Mouse (Mus musculus): ENCODE measurements around the gene Proca1.

The Proca1 gene

DNA sequence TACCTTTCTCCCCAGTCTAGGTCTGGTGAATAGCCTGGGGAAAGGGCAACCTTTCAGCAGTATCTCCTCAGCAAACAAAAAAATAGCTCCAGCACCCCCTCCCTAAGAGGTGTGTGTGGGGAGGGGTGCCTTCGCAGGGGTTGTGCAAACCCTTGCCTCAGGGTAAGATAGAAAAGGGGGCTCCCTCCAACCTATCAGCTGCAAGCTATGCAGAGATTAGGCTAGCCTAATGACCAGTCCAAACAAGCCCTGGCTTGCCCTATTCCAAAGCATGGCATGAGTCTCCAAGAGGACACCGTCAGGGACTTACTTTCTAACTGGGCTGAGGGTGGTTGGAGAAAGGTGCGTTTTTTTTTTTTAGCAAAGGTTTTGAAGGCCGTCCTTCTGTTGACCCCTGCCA, 27.0 kb upstream of the Proca1 start:
- no peak for DNase-seq (ENCODE audit: inconsistent ontology term)

DNA sequence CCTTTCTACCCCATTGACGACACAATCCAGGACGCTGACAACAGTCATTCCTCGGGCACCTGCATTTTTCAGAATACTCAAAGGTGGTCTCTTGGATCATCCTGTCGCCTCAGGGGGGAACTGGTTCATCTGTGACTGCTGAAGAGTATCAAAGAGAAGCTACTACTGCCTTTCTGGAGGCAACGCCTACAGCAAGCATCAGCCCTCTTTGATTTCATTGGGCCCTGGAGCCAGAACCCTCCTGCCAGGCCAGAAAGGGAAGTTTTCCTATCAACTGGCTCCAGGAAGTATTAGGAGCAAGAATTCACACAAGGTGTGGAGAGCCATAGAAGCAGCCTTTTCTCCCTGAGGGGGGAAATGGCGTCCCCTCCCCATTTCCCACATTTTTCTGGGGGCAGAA, 26.6 kb upstream of the Proca1 start:
- no peak for DNase-seq (ENCODE audit: inconsistent ontology term)

- no peak for DNase-seq (ENCODE audit: inconsistent ontology term)
These were observed 25.8 kb upstream of the Proca1 start for GRCm38 (mm10) chr11:78167257-78167959.

- no peak for DNase-seq (ENCODE audit: inconsistent ontology term)
These were observed 24.4 kb upstream of the Proca1 start for GRCm38 (mm10) chr11:78168541-78169468.

GRCm38 (mm10) chr11:78170306-78170705, 22.9 kb upstream of the Proca1 start:
- no peak for DNase-seq (ENCODE audit: inconsistent ontology term)

GRCm38 (mm10) chr11:78171328-78171727, 21.9 kb upstream of the Proca1 start:
- DNase-seq (ENCODE audit: inconsistent ontology term) = no peak

GRCm38 (mm10) chr11:78172034-78172747, 21.0 kb upstream of the Proca1 start:
- DNase-seq (ENCODE audit: inconsistent ontology term) = peak; percentile 20

GRCm38 (mm10) chr11:78172748-78173383, 20.3 kb upstream of the Proca1 start:
- DNase-seq (ENCODE audit: inconsistent ontology term) = no peak

DNA sequence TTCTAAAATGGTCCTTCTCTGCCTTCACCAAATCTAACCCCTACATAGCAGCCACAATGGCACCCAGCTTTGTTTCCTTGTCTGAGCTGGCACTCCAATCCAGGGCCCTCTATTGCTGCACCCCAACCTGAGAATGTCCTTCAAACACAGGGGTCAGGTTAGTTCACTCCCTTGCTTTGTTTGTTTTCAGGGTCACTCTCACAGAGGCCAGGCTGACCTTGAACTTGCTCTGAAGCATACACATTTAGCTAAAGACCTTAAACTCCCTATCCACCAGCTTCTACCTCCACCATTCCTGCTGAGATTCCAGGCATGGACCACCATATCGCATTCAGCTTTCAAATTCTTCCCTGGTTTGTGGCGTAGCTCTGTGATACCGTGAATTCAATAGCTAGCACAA, 18.7 kb upstream of the Proca1 start:
- DNase-seq (ENCODE audit: inconsistent ontology term) = no peak

DNA sequence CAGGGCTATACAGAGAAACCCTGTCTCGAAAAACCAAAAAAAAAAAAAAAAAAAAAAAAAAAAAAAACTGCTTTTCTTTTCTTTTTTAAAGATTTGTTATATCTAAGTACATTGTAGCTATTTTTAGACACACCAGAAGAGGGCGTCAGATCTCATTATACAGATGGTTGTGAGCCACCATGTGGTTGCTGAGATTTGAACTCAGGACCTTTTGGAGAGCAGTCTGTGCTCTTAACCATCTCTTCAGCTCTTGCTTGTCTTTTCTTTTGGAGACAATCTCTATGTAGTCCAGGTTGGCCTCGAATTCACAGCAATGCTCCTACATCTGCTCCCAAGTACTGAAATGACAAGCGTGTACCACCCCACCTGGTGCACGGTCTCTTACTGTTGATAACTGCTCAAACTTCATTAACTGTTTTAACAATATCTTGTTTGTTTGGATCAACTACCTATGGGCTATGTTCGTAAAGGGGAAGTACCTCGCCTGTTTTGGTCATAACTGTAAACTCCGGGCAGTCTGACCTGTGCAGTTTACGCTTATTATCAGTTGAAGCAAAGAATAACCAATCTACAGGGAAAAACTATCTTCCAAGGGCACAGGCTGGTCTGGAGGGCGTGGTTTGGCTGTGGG, 17.3 kb upstream of the Proca1 start:
- no peak for DNase-seq (ENCODE audit: inconsistent ontology term)

- DNase-seq (ENCODE audit: inconsistent ontology term) = peak; percentile 96
These were observed 16.8 kb upstream of the Proca1 start, which contains the start of the genes Nek8 and Tlcd1 for GRCm38 (mm10) chr11:78176402-78176862. Gene Nek8, minus strand, starts transcription at chr11:78176675. Gene Tlcd1, plus strand, starts transcription at chr11:78176711.

DNA sequence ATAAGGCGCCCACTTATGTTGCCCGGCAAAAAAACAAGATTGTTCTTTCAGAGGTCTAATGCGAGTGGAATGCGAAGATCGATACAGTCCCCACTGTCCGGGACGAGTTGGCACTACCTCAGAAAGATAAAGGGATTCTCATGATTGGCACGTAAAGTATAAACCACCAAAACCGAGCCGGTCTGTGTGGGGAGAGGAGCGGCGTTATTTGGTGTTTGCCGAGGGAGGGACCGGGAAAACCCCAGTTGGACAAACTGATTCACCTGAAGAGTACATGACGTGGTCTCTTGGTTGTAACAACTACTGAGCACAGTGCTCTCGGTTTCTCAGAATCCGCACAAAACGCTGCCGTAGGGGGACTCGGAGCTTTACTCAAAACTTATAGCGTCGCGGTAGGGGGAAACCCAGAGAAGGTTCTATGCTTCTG, 16.3 kb upstream of the Proca1 start:
- no peak for DNase-seq (ENCODE audit: inconsistent ontology term)

DNA sequence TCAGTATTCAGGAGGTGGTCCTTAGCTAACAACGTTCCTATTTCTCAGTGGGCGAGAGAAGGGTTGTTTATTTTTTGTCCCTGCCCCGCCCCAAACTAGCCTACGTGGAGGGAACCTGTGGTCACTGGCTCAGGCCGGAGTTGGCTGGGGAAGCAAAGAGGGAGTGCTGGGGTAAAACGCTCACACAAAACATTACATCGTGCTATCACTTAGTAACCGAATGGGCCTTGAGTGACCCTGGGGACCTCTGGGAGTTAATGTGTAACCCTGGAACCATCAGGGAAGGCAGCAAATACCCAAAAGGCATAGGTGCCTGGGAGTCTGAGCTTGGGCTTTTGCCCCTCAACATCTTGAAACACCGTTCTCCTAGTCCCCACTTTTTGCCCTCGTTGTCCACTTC, 15.8 kb upstream of the Proca1 start:
- peak; percentile 70 for DNase-seq (ENCODE audit: inconsistent ontology term)

- peak; percentile 97 for DNase-seq (ENCODE audit: inconsistent ontology term)
These were observed 15.0 kb upstream of the Proca1 start for GRCm38 (mm10) chr11:78177903-78178858.

DNA sequence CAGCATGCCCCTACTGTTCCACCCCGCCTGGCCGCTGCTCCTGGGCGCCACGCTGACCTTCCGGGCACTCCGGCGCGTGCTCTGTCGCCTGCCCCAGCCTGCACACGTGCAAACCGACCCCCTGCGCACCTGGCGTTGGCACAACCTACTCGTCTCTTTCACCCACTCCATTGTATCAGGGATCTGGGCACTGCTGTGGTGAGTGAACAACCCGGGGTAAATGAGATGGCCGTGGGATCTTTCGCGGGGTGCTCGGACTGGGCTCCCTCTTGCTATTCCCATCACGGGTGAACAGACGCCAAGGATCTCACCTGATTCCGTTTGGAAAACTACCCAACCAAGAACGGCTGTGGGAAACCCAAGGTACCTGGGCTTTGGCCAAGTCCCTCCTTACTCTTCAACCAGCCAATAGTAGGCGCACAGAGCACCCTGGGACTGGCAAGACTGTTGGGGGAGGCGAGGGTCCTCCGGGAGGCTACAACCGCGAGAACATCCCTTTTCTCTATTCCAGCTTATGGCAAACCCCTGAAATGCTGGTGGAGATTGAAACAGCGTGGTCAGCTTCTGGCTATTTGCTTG, 14.2 kb upstream of the Proca1 start:
- DNase-seq (ENCODE audit: inconsistent ontology term) = peak; percentile 73

DNA sequence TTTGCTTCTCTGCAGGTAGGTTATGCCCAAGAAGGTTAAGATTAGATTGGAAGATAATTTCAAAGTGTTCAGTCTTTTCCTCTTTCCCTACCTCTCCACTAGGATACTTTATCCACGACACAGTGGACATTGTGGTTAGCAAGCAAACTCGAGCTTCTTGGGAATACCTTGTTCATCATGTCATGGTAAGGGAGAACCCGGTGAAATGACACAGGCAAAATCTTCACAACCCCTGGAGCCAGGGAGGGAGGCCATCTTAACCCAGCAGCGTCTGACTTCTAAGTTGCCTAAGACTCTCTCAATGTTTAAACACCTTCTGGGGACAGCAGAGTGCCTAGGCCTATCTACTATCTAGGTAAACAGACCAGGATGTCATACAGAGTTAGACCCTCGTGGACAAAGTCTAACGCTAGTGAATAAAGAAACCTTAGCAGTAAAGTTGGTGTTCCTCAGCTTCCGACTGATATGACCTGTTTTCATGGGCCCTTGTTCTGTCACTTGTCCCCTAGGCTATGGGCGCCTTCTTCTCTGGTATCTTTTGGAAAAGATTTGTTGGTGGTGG, 13.7 kb upstream of the Proca1 start:
- DNase-seq (ENCODE audit: inconsistent ontology term) = no peak

DNA sequence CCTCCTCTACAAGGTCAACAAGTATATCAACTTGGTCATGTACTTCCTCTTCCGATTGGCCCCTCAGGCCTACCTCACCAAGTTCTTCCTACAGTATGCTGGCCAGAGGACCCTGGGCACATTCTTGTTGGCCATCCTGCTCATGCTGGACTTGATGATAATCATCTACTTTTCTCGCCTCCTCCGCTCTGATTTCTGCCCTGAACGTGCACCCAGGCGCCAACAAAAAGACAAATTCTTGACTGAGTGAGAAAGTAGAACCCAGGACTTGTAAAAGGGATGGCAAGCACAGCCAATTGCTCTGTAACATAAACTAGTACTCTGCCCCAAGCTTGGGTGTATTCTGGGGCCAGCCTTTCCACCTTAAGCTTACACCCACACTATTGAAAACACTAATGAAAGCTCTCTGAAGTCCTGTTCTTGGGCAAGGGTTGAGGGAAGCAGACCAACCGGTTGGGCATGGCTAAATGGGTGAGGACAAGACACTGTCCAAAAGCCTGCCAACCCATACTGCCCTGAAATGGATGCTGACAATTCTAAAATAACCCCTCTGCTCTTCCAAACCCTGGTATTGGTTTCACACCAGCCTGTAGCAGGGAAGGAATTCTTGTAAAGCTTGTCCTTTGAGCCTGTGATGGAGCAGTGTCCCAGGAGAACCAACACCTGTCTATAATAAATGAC, 13.0 kb upstream of the Proca1 start:
- no peak for DNase-seq (ENCODE audit: inconsistent ontology term)

- no peak for DNase-seq (ENCODE audit: inconsistent ontology term)
These were observed 11.3 kb upstream of the Proca1 start for GRCm38 (mm10) chr11:78181830-78182357.

Measured in Muller cell, postnatal 12 days (primary cell).